Mouse (Mus musculus): ENCODE measurements around the gene Cdc40.
"Not testable (repeated sequence)": the region's sequence is repeated elsewhere in the genome, so short reads cannot be mapped to it uniquely, and the experiment has no call there.

Gene Cdc40

DNA sequence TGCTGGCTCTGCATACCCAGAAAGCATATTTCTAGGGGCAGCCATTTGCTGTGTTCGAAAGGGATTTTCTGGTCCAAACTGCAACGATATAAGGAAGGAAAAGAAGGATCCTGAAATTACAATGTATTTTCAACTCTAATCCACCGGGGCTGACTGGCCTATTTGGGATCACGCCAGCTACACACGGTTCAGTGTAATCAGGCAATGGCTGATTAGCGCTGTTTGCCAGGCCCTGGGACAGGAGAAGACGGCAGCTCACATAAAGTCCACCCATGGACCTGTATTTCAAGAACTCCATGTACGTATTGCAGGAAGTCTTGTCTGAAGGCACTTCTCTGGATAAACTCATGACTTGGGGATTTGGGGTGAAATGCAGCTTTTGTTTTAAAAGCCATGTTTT, 25.5 kb downstream of the Cdc40 start:
- in situ Hi-C loops (cut with MboI) = no loop called here

DNA sequence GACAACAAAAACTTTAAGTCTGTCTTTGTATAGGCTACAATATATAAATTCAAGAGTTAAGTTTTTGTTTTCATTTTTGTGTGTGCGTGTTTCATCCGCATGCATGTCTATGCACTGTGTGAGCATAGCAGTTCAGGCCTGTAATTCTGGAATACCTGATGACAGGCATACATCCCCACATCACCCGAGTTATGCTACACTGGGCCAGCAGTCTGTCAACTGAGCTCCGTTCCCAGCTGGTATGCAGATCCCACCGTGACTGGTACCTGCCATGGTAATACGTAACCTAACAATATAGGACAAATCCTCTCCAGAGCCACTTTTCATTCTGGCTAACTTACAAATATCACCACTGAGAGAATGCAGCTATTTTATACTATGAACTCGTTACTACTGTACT, 26.4 kb downstream of the Cdc40 start:
- in situ Hi-C loops (cut with MboI) = no loop called here

DNA sequence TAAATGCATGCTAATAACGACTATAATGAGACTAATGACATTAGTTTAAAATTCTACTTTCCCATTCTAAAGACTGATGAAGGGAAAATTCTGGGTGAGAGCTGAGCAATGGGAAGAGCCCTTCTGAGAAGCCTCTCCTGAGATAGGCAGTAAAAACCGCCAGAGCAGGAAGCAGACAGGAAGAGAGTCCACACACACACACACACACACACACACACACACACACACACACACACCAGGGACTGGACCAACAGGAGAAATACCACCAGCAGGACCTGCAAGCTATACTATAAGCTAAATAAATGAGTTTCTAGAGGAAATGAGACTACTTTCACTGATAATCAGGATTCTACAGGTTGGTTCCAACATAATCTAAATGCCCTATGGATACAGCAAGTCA, 27.5 kb downstream of the Cdc40 start:
- in situ Hi-C loops (cut with MboI) = no loop called here

- in situ Hi-C loops (cut with MboI) = no loop called here
Measured at GRCm38 (mm10) chr10:40851138-40851537, 32.0 kb downstream of the Cdc40 start.

DNA sequence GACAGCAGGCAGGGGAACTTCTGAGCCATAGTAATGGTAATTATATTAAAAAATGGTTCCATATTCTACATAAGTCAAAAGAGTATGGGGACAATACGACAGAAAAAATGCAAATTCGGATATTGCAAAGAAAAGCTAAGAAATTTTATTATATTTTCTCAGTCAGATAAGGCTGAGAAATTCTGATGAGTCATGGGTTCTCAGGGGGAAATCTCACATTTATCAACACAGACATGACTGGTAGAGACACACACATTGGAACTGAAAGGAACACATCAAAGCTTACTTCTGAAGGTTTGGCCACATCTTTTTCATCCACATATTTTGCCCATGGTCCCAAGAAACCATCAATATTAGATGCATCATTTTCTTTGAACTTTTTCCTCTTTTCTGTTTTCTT, 32.5 kb downstream of the Cdc40 start:
- in situ Hi-C loops (cut with MboI) = no loop called here

DNA sequence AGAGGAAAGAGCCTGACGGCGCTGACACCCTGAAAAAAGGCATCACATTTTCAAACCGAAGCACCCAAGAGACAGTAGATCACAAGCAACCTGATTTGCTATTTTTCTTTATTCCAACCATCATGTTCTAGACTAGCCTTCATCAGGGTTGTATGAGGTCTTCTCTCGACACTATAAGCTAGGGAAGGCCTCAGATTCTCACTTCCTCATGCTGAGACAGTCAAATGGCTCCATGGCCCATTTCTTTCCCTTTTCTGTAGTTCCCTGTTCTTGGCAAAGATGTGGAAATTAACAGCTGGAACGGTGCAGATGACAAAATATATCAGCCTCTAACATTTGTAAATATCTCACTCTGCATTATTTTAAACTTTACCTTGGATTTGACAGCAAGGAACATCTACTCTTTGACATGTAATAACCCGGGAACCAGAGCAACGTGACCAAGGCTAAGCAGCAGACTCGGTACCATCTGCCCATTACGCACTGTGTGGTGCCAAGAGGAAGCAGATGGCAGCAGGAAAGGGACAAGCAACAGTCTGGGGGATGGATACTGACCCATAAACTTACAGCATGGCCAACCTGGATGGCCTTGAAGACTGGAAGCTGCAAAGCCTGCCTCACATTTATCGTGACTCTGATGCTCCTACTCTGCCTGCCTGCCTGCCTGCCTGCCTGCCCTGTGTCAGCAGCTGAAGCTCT, 35.8 kb downstream of the Cdc40 start:
- in situ Hi-C loops (cut with MboI) = no loop called here

DNA sequence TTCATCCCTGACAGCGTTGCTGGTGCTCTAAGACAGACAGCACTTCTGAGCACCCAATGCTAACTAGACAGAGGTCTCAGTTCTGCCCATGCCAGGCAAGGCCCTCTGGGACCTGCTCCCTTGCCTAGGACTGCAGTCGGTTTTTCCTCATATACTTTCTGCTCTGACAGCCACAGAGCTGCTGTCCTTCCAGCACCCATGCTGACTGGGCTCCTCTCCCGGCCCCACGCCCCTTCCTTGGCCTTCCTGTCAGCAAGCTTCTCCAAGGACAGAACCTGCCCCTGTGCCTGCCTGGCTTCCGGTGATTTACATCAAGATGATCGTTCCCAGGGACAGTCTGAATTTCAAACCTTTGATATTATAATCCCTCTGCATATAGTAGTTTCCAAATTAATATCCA, 37.5 kb downstream of the Cdc40 start:
- in situ Hi-C loops (cut with MboI) = no loop called here

DNA sequence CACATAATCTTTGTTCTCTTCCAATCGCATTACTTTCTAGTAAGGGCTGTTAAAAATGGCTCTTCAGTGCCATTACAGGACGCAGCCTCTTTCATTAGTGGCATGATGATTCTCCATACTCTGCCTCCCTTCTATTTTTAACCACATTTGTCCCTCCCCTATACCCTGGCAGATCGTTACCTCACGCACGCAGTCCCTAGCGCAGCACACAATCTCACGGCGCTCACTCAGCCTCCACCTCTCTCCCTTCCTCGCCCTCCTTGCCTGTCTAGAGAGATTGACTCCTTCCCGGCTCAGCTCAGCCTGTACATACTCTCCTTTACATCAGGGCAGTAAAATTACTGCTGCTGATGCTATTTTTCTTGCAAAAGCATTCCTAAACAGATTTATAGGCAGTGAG, 38.6 kb downstream of the Cdc40 start:
- in situ Hi-C loops (cut with MboI) = no loop called here

DNA sequence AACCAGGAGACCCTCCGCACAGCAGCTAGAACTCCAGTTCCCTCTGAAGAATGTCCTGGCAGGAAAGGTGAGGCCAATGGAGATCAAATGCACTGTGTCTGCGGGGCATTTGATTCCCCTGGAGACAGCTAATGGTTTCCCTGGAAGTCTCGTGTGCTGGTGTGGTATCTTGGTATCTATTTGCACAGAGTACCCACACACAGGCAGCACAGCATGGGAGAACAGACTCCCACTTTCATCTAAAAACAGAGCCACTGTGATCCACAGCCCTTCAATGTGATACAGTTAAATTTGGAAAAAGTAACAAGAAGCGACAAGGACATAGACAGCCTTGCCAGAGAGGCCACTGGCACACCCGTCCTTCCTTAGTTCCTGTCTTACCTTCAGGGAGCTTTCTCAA, 39.3 kb downstream of the Cdc40 start:
- in situ Hi-C loops (cut with MboI) = no loop called here

DNA sequence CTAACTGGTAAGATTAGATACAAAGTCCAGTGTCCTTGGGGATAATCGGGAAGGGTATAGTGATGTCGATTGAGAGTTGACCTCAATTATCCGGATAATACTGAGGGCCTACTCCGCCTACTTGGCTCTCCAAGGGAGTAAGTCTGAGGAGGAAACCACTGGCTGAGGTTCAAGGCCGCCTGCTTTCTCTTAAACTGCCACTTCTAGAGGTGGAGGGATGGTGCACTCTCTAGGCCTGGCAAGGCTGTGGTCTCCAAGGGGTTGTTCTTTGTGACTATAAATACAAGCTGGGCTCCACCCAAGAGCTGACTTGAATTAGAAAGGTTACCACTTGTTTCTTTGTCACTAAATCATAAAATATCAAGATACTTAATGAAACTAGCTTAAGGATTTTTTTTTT, 43.0 kb downstream of the Cdc40 start:
- in situ Hi-C loops (cut with MboI) = no loop called here

DNA sequence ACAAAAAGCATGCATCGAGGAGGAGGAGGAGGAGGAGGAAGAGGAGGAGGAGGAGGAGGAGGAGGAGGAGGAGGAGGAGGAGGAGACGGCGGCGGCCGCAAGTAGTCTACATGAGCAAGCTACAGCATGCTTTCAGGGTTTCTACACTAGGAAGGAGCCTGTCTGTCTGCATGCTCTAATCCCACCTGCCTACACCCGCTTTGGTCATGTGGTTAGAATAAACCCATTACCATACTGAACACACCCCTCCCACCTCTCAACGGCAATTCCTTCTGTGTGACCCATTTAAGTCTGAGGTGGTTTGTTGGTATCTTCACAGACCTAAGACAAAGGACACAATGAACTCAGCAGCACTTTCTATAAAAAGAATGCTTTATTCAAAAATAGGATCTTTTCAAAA, 51.8 kb downstream of the Cdc40 start:
- in situ Hi-C loops (cut with MboI) = no loop called here

DNA sequence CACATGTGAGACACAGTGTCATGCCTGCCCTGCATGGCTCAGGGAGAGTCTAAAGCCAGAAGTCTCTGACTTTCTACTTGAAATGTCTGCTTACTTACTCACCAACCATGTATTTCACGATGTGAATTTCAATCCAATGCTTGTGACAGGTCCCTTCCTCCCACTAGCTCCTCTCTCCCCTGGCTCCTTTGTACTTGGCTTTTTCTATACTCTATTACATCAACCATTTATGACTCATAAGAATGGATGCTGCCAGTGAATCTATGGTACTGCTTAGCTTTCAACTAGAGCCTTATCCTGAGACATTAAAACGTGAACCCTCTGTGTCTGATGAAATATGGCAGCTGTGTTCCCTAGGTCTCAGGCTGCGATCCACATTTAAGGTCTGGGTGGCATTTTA, 52.8 kb downstream of the Cdc40 start:
- in situ Hi-C loops (cut with MboI) = no loop called here

DNA sequence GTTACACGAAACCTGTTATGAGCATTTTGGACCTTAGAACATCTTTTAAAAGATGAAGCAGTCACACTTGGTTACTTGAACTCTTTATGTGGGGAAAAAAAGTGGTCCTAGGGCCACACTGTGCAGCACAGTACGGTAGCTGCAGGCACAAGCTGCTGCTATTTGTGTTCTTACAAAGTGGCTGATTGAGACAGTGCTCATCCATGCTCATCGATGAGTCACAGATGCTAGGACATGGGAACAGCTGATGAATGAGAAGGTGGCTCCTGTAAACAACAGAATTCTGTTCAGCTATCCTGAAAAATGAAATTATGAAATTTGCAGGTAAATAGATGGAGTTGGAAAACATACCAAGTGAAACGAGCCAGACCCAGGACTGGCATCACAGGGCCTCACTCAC, 55.4 kb downstream of the Cdc40 start:
- in situ Hi-C loops (cut with MboI) = no loop called here

- in situ Hi-C loops (cut with MboI) = no loop called here
Measured at GRCm38 (mm10) chr10:40825952-40826351, 57.2 kb downstream of the Cdc40 start.

- in situ Hi-C loops (cut with MboI) = no loop called here
Measured at GRCm38 (mm10) chr10:40816471-40816870, 66.6 kb downstream of the Cdc40 start.

DNA sequence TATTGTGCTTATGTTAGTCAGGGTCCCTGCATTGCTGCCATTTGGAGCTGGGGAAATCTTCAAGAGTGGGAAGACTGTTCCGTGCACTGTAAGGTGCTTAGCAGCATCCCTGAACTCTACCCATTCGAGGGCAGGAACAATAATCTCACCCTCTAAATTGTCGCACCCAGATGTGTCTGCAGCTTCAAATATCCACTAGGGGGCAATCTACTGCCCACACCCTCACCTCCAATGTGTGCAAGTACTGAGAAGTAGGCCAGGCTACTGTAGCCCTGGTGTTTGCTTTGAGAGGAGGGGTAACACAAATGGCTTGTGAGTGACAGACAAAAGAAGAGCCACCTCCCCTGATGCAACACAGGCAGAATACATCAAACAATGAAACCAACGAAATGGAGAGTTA, 69.5 kb downstream of the Cdc40 start:
- in situ Hi-C loops (cut with MboI) = no loop called here

DNA sequence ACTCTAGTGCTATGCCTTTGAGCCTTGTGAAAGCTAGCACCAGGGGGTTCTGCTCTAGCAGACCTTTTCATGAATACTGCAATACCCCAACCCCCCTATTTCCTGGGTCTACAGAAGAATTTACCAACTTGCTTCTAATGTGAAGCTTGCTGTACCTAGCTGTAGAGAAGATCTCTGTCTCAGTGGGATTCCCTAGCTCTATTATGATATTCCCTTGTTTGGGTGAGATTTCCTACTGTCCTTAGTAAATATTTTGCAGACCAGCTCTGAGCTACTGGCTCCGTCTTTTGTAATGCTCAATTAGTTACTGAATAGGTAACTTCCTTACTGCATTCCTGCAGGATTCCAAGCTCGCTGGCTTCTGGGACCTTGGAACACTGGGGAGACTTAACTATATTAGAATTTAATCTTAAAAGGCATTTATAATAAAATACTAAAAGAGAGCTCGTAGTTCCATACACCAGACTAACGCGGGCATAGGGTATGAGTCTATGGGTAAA, 73.7 kb downstream of the Cdc40 start:
- in situ Hi-C loops (cut with MboI) = not testable (repeated sequence)

GRCm38 (mm10) chr10:40806221-40806620, 76.9 kb downstream of the Cdc40 start:
- in situ Hi-C loops (cut with MboI) = no loop called here

DNA sequence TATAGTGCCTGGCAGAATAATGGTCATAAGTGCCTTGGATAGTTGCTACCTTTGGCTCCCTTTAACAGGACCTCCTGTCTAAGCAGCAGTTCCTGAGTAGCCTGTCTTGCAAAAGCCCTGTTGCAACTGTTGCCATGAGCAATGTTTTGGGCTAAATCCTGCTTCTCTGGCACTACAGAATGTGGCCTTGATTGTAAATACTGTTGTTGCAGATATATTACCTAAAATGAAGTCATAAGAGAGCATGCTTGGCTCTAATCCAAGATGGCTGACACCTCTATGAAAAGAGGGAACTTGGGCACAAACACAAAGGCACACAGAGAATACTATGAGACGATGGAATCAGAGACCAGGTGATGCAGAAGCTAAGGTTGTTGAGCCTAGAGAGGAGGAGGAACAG, 77.9 kb downstream of the Cdc40 start:
- in situ Hi-C loops (cut with MboI) = no loop called here

GRCm38 (mm10) chr10:40792115-40792514, 91.0 kb downstream of the Cdc40 start:
- in situ Hi-C loops (cut with MboI) = no loop called here

DNA sequence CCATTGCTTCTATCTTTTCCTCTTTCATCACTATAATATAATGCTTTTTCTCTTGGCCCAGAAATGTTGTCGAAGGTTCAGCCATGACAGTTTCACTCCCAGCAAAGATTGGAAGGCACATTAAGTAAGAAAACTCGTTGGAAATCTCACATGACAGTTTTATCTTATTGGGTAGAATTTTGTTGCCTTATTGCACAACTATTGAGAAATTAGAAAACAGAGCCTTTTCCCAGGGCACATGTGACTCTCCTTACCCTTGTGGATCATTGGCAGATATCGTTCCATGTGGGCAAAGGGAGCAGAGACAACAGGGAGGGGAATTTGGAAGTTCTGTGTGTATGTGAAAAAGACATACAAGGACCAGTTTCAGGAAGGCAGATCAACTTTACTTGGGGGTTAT, 92.7 kb downstream of the Cdc40 start:
- in situ Hi-C loops (cut with MboI) = no loop called here
